Mouse (Mus musculus): ENCODE results near the gene Psma1. TPM values are rescaled to one million over a fixed set of nuclear protein-coding genes. Genes with fewer than 3 reads are reported as not detected.

Gene Psma1
- 200 to 257 TPM (median 216 TPM) in 3 replicates for total RNA-seq (2017)

- peak; percentile 97 for ATAC-seq (replicated peaks; ENCODE audit: insufficient number of reproducible peaks, low FRiP score, low TSS enrichment, poor library complexity, severe bottlenecking)
Measured at GRCm38 (mm10) chr7:114276005-114276752, at the start of gene Psma1. Gene Psma1, minus strand, starts transcription at chr7:114276118.

- no peak for ATAC-seq (replicated peaks; ENCODE audit: insufficient number of reproducible peaks, low FRiP score, low TSS enrichment, poor library complexity, severe bottlenecking)
Measured at GRCm38 (mm10) chr7:114323527-114323926, 47.6 kb upstream of the Psma1 start.

DNA sequence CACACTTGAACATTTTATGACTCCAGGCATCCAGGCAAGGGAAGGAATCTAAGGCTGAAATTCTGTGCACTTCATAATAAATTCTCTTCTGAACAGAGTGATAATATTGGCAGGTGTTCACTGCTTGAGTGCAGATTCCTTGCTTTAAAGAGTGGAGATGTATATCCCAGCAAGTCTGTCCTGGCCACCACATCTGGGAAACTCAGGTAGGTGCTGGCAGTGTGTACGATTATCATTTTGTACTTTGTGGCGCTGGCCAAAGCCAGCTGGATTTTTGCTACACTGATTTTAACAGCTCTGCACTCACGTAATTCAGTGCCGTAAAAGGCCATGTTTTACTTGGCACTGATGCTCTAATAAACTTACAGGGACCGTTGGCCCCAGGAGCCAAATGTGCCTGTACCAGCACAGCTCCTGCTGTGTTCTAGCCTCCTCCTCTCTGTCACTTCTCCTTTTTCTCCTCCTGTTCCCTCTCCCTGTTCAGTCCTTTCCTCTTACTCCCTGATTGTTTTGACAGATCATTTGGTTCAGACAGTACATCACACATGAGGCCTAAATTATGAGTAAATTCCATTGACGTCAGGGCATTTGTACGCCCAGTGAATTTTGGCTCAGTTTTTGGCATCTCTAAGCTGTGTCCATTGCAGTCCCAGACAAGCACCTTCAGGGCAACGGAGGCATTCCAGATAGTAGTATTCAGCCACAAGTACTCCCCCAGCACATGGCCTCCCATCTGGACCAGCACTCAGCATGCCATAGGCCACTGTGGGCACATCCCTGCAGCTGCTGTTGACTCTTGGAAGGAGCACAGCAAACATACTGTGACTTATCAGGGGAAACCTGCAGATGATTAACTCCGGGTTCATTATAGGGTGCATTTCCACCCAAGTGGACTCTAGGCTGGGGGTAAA, 46.9 kb upstream of the Psma1 start:
- no peak for ATAC-seq (replicated peaks; ENCODE audit: insufficient number of reproducible peaks, low FRiP score, low TSS enrichment, poor library complexity, severe bottlenecking)

GRCm38 (mm10) chr7:114321694-114322372, 45.9 kb upstream of the Psma1 start:
- no peak for ATAC-seq (replicated peaks; ENCODE audit: insufficient number of reproducible peaks, low FRiP score, low TSS enrichment, poor library complexity, severe bottlenecking)

- no peak for ATAC-seq (replicated peaks; ENCODE audit: insufficient number of reproducible peaks, low FRiP score, low TSS enrichment, poor library complexity, severe bottlenecking)
Measured at GRCm38 (mm10) chr7:114317896-114318295, 42.0 kb upstream of the Psma1 start.

- peak; percentile 87 for ATAC-seq (replicated peaks; ENCODE audit: insufficient number of reproducible peaks, low FRiP score, low TSS enrichment, poor library complexity, severe bottlenecking)
Measured at GRCm38 (mm10) chr7:114317389-114317792, 41.5 kb upstream of the Psma1 start.

GRCm38 (mm10) chr7:114316361-114316871, 40.5 kb upstream of the Psma1 start:
- ATAC-seq (replicated peaks; ENCODE audit: insufficient number of reproducible peaks, low FRiP score, low TSS enrichment, poor library complexity, severe bottlenecking): peak; percentile 91

DNA sequence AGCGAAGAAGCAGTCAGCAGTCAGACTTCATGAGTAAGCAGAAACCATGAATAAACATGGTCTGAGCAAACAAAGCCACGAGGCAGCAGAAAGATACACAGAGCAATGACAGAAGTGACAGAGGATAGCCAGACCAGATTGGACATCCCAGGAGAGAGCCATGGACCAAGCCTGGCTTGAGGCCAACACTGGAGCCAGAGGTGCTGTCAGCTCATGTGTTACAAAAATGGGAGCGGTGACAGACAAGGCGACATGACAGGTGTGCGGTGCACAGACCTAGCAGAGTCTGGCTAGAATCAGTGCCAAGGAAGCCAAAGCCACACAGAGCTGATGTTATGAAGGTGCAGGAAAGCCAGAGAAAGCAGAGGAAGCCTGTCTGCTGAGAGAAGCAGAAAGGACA, 35.3 kb upstream of the Psma1 start:
- ATAC-seq (replicated peaks; ENCODE audit: insufficient number of reproducible peaks, low FRiP score, low TSS enrichment, poor library complexity, severe bottlenecking): no peak

- ATAC-seq (replicated peaks; ENCODE audit: insufficient number of reproducible peaks, low FRiP score, low TSS enrichment, poor library complexity, severe bottlenecking): no peak
Measured at GRCm38 (mm10) chr7:114309020-114309419, 33.1 kb upstream of the Psma1 start.

DNA sequence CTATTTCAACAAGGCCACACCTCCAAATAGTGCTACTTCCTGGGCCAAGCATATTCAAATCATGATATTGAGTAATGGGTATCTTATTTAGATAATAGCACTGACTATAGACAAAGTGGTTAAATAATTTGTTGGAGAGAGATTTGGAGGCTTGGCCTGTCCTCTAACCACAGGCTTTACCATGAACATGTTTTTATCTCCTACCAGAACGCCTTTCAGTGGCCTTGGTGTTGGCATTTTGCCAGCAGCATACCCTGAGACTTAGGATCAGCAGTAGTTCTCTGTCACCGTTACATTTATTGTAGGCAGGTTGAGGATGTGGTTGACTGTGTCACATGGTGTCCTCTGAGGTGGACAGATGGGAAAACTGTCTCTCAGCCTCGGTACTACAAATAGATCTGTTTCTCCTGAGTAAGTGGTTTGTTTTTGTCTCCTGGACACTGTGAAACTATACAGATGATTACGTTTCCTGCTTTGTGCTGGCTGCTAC, 25.4 kb upstream of the Psma1 start:
- ATAC-seq (replicated peaks; ENCODE audit: insufficient number of reproducible peaks, low FRiP score, low TSS enrichment, poor library complexity, severe bottlenecking): peak; percentile 70

GRCm38 (mm10) chr7:114300782-114301181, 24.9 kb upstream of the Psma1 start:
- ATAC-seq (replicated peaks; ENCODE audit: insufficient number of reproducible peaks, low FRiP score, low TSS enrichment, poor library complexity, severe bottlenecking): no peak

DNA sequence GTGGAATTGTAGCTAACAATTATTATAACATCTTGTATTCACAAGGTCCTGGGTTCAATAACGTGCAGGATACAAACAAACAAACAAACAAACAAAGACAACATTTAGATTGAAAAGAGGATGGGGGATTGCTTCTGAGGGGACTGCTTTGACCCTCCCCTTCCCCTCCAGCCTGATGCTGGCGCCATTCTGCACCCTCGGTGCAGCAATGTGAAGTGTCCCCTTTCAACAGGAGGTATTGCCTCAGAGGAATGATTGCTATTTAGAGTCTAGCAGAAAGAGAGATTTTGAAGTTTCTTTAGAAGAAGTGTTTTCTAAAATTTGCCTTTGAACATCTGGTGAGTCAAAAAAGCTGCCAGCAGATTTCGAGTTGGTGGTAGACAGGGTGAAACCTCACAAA, 23.3 kb upstream of the Psma1 start:
- ATAC-seq (replicated peaks; ENCODE audit: insufficient number of reproducible peaks, low FRiP score, low TSS enrichment, poor library complexity, severe bottlenecking): no peak

GRCm38 (mm10) chr7:114294698-114295097, 18.8 kb upstream of the Psma1 start:
- ATAC-seq (replicated peaks; ENCODE audit: insufficient number of reproducible peaks, low FRiP score, low TSS enrichment, poor library complexity, severe bottlenecking): no peak

GRCm38 (mm10) chr7:114293903-114294302, 18.0 kb upstream of the Psma1 start:
- no peak for ATAC-seq (replicated peaks; ENCODE audit: insufficient number of reproducible peaks, low FRiP score, low TSS enrichment, poor library complexity, severe bottlenecking)

DNA sequence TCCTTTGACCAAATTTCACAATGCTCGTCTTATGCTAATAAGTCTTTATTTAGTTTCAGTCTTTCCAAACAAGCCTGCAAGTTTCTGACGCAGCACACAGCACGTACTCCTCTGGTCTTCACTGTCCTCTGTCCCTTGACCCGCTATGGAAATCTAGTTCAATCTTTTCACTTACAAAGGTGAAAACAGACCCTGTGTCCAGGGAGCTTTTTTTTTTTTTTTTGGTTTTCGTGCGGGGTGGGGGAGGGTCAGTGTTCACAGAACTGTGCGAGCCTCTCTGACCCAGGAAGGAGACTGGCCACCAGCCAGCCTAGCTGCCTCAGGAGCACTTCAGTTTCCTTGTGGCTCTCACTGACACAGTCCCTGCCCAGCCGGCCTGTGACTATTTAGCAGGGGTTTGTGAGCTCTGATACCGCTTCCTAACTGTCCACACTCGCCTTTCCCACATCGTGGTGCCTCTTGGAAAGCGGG, 16.6 kb upstream of the Psma1 start:
- peak; percentile 67 for ATAC-seq (replicated peaks; ENCODE audit: insufficient number of reproducible peaks, low FRiP score, low TSS enrichment, poor library complexity, severe bottlenecking)

DNA sequence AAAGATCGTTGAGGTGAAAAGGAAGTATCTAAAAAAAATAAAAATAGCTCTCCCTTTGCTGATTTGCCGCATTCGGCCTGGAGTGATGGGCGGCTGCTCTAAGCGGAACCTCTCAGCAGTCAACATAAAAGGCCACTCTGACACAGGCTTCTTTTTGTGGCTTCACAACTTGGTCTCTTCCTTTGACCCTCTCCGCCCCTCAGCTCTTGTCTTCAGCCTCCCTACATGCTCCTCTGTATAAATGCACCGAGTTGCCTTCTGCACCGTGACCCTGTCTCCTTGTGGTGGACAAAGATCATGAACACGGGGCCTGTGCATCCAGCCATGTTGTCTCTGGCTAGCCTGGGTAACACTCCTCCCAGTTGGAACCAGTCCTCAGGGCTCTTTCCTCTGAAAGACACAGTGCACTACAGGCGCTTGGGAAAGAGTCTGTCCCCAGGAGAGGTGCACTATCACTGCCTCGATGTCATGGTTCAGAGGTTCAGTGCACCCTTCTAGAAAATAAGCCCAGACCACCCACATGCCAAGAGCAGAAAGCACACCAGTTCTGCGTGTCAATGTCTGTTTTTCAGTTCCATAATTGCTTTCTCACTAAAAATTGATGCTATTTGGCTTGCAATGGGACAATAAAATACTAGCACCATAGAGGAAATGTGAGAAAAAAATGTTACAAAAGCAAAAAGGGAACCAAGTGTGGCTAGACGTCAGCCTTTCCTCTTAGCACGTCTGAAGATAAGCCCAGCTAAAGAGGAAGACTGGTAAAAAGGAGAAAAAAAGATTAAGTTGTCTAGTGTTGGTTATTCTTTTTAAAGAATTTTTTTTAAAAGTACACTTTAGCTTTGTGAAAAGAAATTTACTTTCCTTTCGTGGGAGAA, 15.8 kb upstream of the Psma1 start:
- ATAC-seq (replicated peaks; ENCODE audit: insufficient number of reproducible peaks, low FRiP score, low TSS enrichment, poor library complexity, severe bottlenecking): peak; percentile 57

GRCm38 (mm10) chr7:114290078-114290506, 14.2 kb upstream of the Psma1 start:
- no peak for ATAC-seq (replicated peaks; ENCODE audit: insufficient number of reproducible peaks, low FRiP score, low TSS enrichment, poor library complexity, severe bottlenecking)
